8 mouse cellular contexts compared by ENCODE assay signal in genomic region chr12:50999295-51000237, GRCm38 (mm10).
DNase-seq lines count a peak whose midpoint lies in the region; ATAC-seq lines count a peak whose summit lies in the region.

No protein-coding gene starts in this region.

- ATAC-seq in liver, embryonic 12.5 days, result no peak; the same call in 1 of the 2 replicates
- peak; percentile 63; the same call in 1 of the 2 replicates for ATAC-seq in heart, embryonic 13.5 days (ENCODE audit: extremely low read depth, insufficient number of reproducible peaks, low FRiP score, low TSS enrichment)
- ATAC-seq in liver, embryonic 13.5 days (ENCODE audit: low read depth), result 0 out of 2 replicates have a peak, but pooled peaks have one; percentile 10

- no peaks in the 10 kb centered on the region for H3K27me3 ChIP-seq in liver, embryonic 12.5 days (replicated peaks)
- peaks cover 21% of the 10 kb centered on the region for H3K27me3 ChIP-seq in embryonic facial prominence, embryonic 10.5 days (replicated peaks; ENCODE audit: low read depth, poor library complexity, severe bottlenecking)
- no peaks in the 10 kb centered on the region for H3K27me3 ChIP-seq in heart, embryonic 13.5 days (replicated peaks)
- H3K27me3 ChIP-seq in liver, embryonic 13.5 days, result no peaks in the 10 kb centered on the region

- H3K4me2 ChIP-seq in liver, embryonic 12.5 days, result no peak overlapping the region
- no peak overlapping the region for H3K4me2 ChIP-seq in heart, embryonic 13.5 days
- H3K4me2 ChIP-seq in liver, embryonic 13.5 days, result no peak overlapping the region

- no peak overlapping the region for H3K4me3 ChIP-seq in liver, embryonic 12.5 days
- no peak overlapping the region for H3K4me3 ChIP-seq in embryonic facial prominence, embryonic 10.5 days
- no peak overlapping the region for H3K4me3 ChIP-seq in heart, embryonic 13.5 days
- no peak overlapping the region for H3K4me3 ChIP-seq in liver, embryonic 13.5 days (replicated peaks)

- no peaks in the 10 kb centered on the region for H3K9me3 ChIP-seq in liver, embryonic 12.5 days (replicated peaks)
- no peaks in the 10 kb centered on the region for H3K9me3 ChIP-seq in embryonic facial prominence, embryonic 10.5 days
- H3K9me3 ChIP-seq in heart, embryonic 13.5 days, result no peaks in the 10 kb centered on the region
- H3K9me3 ChIP-seq in liver, embryonic 13.5 days (replicated peaks), result no peaks in the 10 kb centered on the region

- no peaks in the 10 kb centered on the region for H3K36me3 ChIP-seq in liver, embryonic 12.5 days
- H3K36me3 ChIP-seq in embryonic facial prominence, embryonic 10.5 days (replicated peaks), result no peaks in the 10 kb centered on the region
- no peaks in the 10 kb centered on the region for H3K36me3 ChIP-seq in heart, embryonic 13.5 days
- H3K36me3 ChIP-seq in liver, embryonic 13.5 days, result no peaks in the 10 kb centered on the region

- DNase-seq in liver, result peak; percentile 59
- peak; percentile 88 for DNase-seq in embryonic facial prominence, embryonic 10.5 days (ENCODE audit: low spot score)
- DNase-seq in kidney, postnatal 10 days, result peak; percentile 90
- no peak for DNase-seq in liver, embryonic 13.5 days
- peak; percentile 50 for DNase-seq in ovary, adult 18-20 months (ENCODE audit: low spot score)
- peak; percentile 39 for DNase-seq in urinary bladder, adult 2 months (ENCODE audit: low spot score)

- 38% methylated on average over 20 of the region's 20 CpGs for WGBS in liver, embryonic 12.5 days (ENCODE audit: insufficient replicate concordance)
- 35% methylated on average over 20 of the region's 20 CpGs for WGBS in embryonic facial prominence, embryonic 10.5 days
- WGBS in heart, embryonic 13.5 days, result 35% methylated on average over 20 of the region's 20 CpGs
- 31% methylated on average over 20 of the region's 20 CpGs for WGBS in liver, embryonic 13.5 days (ENCODE audit: insufficient replicate concordance)

- no peaks in the 10 kb centered on the region for H3K4me1 ChIP-seq in liver, embryonic 12.5 days
- H3K4me1 ChIP-seq in embryonic facial prominence, embryonic 10.5 days, result peaks cover 22% of the 10 kb centered on the region
- peaks cover 12% of the 10 kb centered on the region; the same call in 1 of the 2 replicates for H3K4me1 ChIP-seq in heart, embryonic 13.5 days
- no peaks in the 10 kb centered on the region for H3K4me1 ChIP-seq in liver, embryonic 13.5 days (replicated peaks)

- no peak overlapping the region for H3K9ac ChIP-seq in liver, embryonic 12.5 days
- H3K9ac ChIP-seq in heart, embryonic 13.5 days, result no peak overlapping the region
- no peak overlapping the region for H3K9ac ChIP-seq in liver, embryonic 13.5 days

- H3K27ac ChIP-seq in liver, embryonic 12.5 days, result no peak overlapping the region
- no peak overlapping the region for H3K27ac ChIP-seq in embryonic facial prominence, embryonic 10.5 days (replicated peaks)
- no peak overlapping the region for H3K27ac ChIP-seq in heart, embryonic 13.5 days (replicated peaks)
- H3K27ac ChIP-seq in liver, embryonic 13.5 days, result no peak overlapping the region
